Mouse (Mus musculus): ENCODE measurements around the gene Trpv4. TPM values are rescaled to one million over a fixed set of nuclear protein-coding genes. Genes with fewer than 3 reads are reported as not detected.

Gene Trpv4
- polyA plus RNA-seq (2012; rRNA removed): 4.2 and 6.5 TPM in 2 replicates

DNA sequence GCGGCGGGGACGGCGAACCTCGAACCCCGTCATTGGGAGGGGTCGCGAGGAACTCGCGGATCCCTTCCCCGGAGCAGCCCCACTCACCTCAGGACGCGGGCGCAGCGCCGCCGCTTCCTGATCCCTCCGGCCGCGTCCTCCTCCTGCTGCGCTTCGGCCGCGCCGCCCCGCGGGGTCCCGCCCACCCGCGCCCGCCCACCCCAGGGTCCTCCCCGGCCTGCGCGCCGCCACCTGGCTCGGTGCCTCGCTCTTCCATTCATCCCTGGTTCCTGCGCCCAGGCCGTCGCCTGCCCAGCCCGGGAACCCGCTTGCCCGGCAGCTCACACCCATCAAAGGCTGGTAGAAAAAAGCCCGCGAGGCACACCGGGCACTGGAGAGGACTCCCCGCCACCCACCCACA lies at the start of gene Trpv4:
Gene Trpv4 (minus strand): TSS at position 167 of the 400 bp plus-strand sequence.
- H3K4me3 ChIP-seq (ENCODE audit: control insufficient read depth, insufficient read depth, low read length): peak within 1 kb of the TSS; percentile 19
- no peak for TF ChIP-seq CTCF (IDR thresholded peaks at IDR 0.05; ENCODE audit: borderline replicate concordance, control insufficient read depth, extremely low read depth, insufficient read depth, low read length, poor library complexity)
- TF ChIP-seq POLR2A (IDR thresholded peaks at IDR 0.05; ENCODE audit: control insufficient read depth, extremely low read depth, insufficient read depth, low read length, poor library complexity): no peak
- no peak within 1 kb of the TSS for H3K27ac ChIP-seq (ENCODE audit: control insufficient read depth, insufficient read depth, low read length)
- no peaks in the 10 kb centered on the region for H3K36me3 ChIP-seq (ENCODE audit: control insufficient read depth, insufficient read depth, low read length)
- WGBS: 3% methylated on average over 47 of the region's 47 CpGs
- peaks cover 3% of the 10 kb centered on the region; the same call in 1 of the 2 replicates for H3K4me1 ChIP-seq (replicated peaks; ENCODE audit: control insufficient read depth, insufficient read depth, low read length)
- H3K27me3 ChIP-seq (ENCODE audit: control insufficient read depth, insufficient read depth, low read length): peaks cover 10% of the 10 kb centered on the region
- DNase-seq: no peak

DNA sequence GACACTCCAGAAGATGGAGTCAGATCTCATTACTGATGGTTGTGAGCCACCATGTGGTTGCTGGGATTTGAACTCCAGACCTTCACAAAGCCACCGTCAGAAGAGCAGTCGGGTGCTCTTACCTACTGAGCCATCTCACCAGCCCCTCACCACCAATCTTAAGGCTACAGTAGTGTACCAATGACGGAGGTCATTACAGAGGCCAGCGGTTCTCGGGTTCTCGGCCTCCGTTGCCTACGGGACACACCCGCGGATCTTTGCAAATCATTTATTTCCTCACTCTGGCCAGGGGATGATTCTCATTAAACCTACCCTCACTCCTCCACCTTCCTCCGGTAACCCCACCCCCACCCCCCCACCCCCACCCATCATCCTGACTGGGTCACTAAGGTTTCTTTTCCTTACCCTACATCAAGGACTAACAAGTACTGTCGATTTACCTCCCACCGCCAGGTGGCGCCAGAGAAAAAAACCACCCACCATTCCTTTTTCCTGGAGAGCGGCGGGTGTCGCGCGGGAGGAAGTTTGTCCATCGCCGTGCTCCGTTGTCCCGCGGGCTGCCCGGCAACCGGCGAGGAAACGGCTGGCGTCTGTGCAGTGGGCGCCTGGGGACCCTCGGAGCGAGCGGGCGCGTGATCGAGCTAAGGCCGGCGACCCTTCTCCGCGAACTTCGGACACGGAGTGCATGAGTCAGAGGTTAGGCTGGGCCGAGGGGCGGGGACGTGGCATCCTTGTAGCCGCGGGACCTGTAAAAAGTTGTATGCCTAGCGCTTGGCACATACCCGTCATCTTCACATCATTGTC lies 49.2 kb upstream of the Trpv4 start, which contains the start of gene Tchp:
Gene Tchp (plus strand): TSS at position 496 of the 804 bp plus-strand sequence.
- peak; percentile 93 for DNase-seq
- H3K36me3 ChIP-seq (ENCODE audit: control insufficient read depth, insufficient read depth, low read length): 0 out of 2 replicates have a peak, but pooled peaks cover 5% of the 10 kb centered on the region

DNA sequence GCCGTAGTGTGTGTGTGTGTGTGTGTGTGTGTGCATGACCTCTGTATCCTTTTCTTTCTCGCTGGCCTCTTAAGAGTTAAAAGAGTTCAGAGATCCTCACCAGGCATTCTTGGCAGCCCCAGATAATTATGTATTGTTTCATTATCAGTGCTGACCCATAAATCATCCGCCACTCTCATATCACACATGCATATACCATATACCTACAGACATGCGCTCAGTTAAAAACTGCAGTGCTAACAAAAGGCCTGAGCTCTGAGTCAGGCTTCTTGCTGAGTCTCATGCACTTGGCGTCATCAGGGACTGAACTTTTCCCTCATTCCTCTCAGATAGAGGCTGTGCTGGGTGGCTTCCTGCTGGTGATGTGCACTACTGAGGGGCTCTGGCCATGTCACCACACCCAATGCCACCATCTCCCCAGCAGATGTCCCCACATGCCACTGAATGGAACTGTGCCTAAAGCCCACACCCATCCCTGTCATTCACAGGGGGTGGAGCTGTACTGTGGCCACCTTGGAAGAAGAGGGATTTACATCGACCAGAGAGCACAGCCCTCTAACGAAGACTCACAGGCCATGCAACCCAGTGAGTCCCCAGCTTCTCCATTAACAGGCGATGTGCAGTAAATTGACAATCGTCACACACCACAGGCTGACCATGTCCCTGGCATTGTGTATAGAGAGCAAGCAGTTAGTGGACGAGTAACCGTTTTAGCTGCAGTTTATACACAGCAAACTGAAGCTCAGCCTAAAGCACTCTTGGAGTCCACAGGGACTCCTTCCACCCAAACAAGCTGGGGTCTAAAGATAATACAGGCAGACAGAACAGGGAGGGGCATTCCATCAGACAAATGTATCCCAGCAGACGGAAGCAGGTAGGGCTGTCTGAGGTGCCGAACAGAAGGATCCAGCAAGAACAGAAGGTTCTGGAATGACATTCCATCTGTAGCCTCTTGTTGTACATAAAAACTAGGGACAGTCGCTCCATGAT lies 44.5 kb upstream of the Trpv4 start:
- TF ChIP-seq POLR2A (IDR thresholded peaks at IDR 0.05; ENCODE audit: control insufficient read depth, extremely low read depth, insufficient read depth, low read length, poor library complexity): no peak
- TF ChIP-seq CTCF (IDR thresholded peaks at IDR 0.05; ENCODE audit: borderline replicate concordance, control insufficient read depth, extremely low read depth, insufficient read depth, low read length, poor library complexity): no peak
- H3K4me3 ChIP-seq (ENCODE audit: control insufficient read depth, insufficient read depth, low read length): no peak overlapping the region
- H3K27me3 ChIP-seq (ENCODE audit: control insufficient read depth, insufficient read depth, low read length): no peaks in the 10 kb centered on the region
- H3K36me3 ChIP-seq (ENCODE audit: control insufficient read depth, insufficient read depth, low read length): no peaks in the 10 kb centered on the region
- 84% methylated on average over 14 of the region's 14 CpGs for WGBS
- H3K27ac ChIP-seq (ENCODE audit: control insufficient read depth, insufficient read depth, low read length): no peak overlapping the region
- H3K4me1 ChIP-seq (replicated peaks; ENCODE audit: control insufficient read depth, insufficient read depth, low read length): no peaks in the 10 kb centered on the region
- DNase-seq: no peak

More for the DNA sequence above, 49.2 kb upstream of the Trpv4 start, which contains the start of gene Tchp:
- peaks cover 12% of the 10 kb centered on the region; the same call in 1 of the 2 replicates for H3K4me1 ChIP-seq (replicated peaks; ENCODE audit: control insufficient read depth, insufficient read depth, low read length)
- peak within 1 kb of the TSS; percentile 66 for H3K4me3 ChIP-seq (ENCODE audit: control insufficient read depth, insufficient read depth, low read length)
- 11% methylated on average over 49 of the region's 49 CpGs for WGBS
- H3K27ac ChIP-seq (ENCODE audit: control insufficient read depth, insufficient read depth, low read length): no peak within 1 kb of the TSS
- H3K27me3 ChIP-seq (ENCODE audit: control insufficient read depth, insufficient read depth, low read length): no peaks in the 10 kb centered on the region
- TF ChIP-seq POLR2A (IDR thresholded peaks at IDR 0.05; ENCODE audit: control insufficient read depth, extremely low read depth, insufficient read depth, low read length, poor library complexity): no peak
- TF ChIP-seq CTCF (IDR thresholded peaks at IDR 0.05; ENCODE audit: borderline replicate concordance, control insufficient read depth, extremely low read depth, insufficient read depth, low read length, poor library complexity): peak; percentile 88

DNA sequence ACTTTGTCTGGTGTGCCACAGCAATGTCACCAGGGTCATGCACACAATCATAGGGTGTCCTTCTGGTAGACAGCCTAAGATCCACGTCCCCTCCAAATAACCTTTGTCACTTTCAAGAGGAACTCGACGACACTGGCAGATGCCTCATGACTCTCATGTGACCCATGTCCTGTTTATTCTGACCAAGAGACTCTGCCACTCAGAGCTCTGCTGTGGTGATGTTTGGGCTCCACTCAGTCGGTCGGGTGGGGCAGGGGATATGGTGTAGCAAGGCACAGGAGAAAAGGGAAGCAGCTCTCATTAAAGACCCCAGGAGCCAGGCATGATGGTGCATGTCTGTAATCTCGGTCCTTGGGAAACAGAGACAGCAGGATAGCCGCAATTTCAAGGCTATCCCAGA lies 40.8 kb upstream of the Trpv4 start:
- DNase-seq: no peak
- WGBS: 31% methylated on average over 7 of the region's 7 CpGs
- peak overlapping the region; percentile 16; the same call in 1 of the 2 replicates for H3K4me3 ChIP-seq (ENCODE audit: control insufficient read depth, insufficient read depth, low read length)
- no peaks in the 10 kb centered on the region for H3K36me3 ChIP-seq (ENCODE audit: control insufficient read depth, insufficient read depth, low read length)
- no peaks in the 10 kb centered on the region for H3K27me3 ChIP-seq (ENCODE audit: control insufficient read depth, insufficient read depth, low read length)
- TF ChIP-seq POLR2A (IDR thresholded peaks at IDR 0.05; ENCODE audit: control insufficient read depth, extremely low read depth, insufficient read depth, low read length, poor library complexity) (no peak), CTCF (IDR thresholded peaks at IDR 0.05; ENCODE audit: borderline replicate concordance, control insufficient read depth, extremely low read depth, insufficient read depth, low read length, poor library complexity) (no peak)
- no peak overlapping the region; the same call in 1 of the 2 replicates for H3K27ac ChIP-seq (ENCODE audit: control insufficient read depth, insufficient read depth, low read length)
- H3K4me1 ChIP-seq (replicated peaks; ENCODE audit: control insufficient read depth, insufficient read depth, low read length): no peaks in the 10 kb centered on the region

DNA sequence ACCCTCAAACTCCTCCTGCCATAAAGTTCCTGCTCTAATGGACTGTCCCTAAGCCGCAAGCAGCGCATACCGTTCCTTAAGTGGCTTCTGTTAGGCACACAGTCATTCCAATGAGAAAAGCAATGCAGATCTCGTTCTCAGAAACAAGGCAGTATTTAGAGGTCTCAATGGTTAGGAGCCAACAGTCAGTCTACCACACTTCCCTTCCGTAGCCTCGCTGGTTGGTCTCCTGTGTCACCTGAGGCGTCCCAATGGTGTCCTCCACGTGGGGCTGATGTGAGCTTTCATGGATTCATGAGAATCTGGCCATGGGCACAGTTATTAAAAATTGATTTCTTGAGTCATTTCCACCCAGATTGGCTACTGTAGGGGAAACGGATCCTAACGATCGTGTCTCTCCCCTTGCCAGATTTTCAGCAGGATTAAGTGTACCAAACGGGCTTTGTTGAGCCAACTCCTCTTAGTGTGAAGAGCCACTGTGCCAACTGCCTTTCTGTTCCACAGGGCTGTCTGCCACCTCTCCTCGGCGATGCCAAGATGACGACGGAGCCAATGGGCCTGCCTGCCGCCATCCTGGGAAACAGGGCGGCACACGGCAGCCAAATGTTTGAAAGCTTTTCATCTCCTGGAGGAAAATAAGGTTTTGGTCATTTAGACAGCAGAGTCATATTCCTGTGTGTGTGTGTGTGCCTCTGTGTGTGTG lies 40.0 kb upstream of the Trpv4 start:
- DNase-seq: no peak

More for the DNA sequence above, 40.0 kb upstream of the Trpv4 start:
- WGBS: 95% methylated on average over 19 of the region's 19 CpGs
- TF ChIP-seq CTCF (IDR thresholded peaks at IDR 0.05; ENCODE audit: borderline replicate concordance, control insufficient read depth, extremely low read depth, insufficient read depth, low read length, poor library complexity) (no peak), POLR2A (IDR thresholded peaks at IDR 0.05; ENCODE audit: control insufficient read depth, extremely low read depth, insufficient read depth, low read length, poor library complexity) (no peak)
- no peaks in the 10 kb centered on the region for H3K36me3 ChIP-seq (ENCODE audit: control insufficient read depth, insufficient read depth, low read length)
- no peaks in the 10 kb centered on the region for H3K4me1 ChIP-seq (replicated peaks; ENCODE audit: control insufficient read depth, insufficient read depth, low read length)
- H3K27me3 ChIP-seq (ENCODE audit: control insufficient read depth, insufficient read depth, low read length): no peaks in the 10 kb centered on the region
- H3K4me3 ChIP-seq (ENCODE audit: control insufficient read depth, insufficient read depth, low read length): no peak overlapping the region
- no peak overlapping the region for H3K27ac ChIP-seq (ENCODE audit: control insufficient read depth, insufficient read depth, low read length)
